Mouse (Mus musculus): ENCODE results near the gene Ctnnd1. TPM values are rescaled to one million over a fixed set of nuclear protein-coding genes. Genes with fewer than 3 reads are reported as not detected.

Gene Ctnnd1
- 246 TPM for polyA plus RNA-seq (2014; fragmentation: Illumina TruSeq; extraction: RNeasy Lipid Tissue Mini Kit (QIAGEN cat#74804); ENCODE audit: low read depth, low replicate concordance)

DNA sequence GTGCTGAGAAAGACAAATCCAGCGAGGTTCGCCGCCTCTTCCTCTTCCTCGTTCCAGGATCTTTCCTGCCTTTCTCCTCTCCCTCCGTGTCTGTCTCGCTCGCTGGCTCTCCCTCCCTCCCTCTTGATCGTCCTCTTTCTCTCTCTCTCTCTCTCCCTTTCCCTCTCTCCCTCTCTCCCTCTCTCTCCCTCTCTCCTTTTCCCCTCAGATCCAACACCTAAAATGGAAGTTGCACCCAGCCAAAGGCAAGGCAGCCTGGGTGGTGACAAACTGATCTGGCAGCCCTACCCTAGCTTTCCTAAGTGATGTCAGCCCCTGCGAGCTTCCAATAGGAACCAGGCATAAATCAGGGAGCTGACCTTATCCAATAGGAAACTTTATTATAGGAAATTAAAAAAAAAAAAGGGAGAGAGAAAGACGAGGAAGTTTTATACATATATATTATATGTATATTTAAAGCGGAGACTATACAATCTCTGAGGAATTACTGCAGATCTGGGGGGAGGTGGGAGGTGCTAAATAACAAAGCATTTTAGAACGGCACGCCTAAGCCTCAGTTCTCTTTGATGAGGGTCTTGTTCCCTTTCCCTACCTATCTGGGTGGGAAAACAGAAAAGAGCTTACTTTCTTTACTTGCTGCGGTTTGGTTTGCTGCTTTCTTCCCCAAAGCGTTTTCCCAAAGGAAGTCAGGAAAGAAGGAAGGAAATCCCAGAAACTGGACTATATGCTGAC, at the start of gene Ctnnd1:
Ctnnd1 (minus strand) TSS at position 302 of the 732 bp plus-strand sequence.

GRCm38 (mm10) chr2:84679016-84679415, 28.5 kb upstream of the Ctnnd1 start, which contains the start of gene Tmx2:
Gene Tmx2 (minus strand): TSS chr2:84679140.

DNA sequence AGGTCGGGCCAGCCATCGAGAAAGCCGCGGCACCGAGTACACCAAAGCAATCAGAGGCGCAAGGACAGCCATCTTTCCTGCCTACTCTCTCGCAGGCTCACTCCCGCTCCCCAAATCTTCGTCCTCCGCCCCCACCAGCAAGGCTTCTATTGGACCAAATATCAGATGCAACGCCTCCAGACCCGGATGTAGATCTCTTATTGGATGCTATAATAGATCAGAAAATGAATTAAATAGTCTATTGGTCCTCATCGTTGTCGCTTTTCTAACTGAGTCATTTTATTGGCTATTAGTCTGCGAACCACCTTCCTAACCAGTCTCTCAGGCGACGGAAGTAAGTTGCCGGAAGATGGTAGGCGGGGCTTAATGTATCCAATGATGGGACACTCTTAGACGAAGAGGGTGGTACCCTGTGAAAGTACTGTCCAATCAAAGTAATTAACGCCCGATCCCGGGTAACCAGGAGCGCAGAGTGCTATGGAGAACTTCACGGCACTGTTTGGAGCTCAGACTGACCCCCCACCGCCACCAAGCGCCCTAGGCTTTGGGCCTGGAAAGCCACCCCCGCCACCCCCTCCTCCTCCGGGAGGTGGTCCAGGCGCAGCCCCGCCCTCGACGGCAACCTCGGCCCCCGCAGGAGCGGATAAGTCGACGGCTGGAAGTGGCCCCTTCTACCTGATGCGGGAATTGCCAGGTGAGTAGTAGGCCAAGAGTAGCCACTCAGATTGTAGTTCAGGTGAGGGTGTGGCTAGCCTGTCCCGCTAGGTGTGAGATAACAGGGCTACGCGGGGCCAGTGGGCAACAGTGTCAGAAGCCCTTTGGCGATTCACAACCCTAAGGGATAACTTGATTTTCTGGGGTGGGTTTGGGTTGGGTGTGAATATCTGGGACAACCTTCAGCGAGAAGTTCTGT, 27.7 kb upstream of the Ctnnd1 start, which contains the start of the genes Gm28635 and Med19:
Gm28635 (minus strand) TSS at position 74 of the 913 bp plus-strand sequence.
Med19 (plus strand) TSS at position 435 of the 913 bp plus-strand sequence.

GRCm38 (mm10) chr2:84670569-84670933, 20.0 kb upstream of the Ctnnd1 start, which contains the start of gene Selenoh:
Gene Selenoh (minus strand): TSS chr2:84670770.

DNA sequence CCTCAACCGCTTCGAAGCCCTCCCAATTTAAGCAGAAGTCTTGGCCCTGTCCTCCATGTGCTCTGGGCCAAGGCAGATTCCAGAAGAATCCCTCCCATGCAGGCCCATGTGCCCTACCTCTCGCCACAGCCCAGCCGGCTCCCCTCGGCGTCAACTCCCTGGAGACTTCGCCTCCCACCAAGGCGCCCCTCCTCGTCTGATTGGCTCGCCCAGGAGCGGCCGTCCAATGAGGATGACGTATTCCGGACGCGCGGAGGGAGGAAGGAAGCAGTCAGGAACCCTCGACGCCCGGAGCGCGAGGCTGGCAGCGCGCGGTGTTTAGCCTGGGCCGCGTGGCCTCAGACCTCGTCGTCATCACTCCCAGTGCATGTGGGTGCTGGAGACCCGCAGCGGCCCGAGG, 8.2 kb upstream of the Ctnnd1 start, which contains the start of gene Btbd18:
Btbd18 (plus strand) TSS at position 274 of the 400 bp plus-strand sequence.

Other genes starting within 250 kb of the Ctnnd1 start
- gene Calcrl, start 225.4 kb downstream of the Ctnnd1 start, polyA plus RNA-seq (2014; fragmentation: Illumina TruSeq; extraction: RNeasy Lipid Tissue Mini Kit (QIAGEN cat#74804); ENCODE audit: low read depth, low replicate concordance) = 106 TPM
- gene Tfpi, start 174.0 kb downstream of the Ctnnd1 start, polyA plus RNA-seq (2014; fragmentation: Illumina TruSeq; extraction: RNeasy Lipid Tissue Mini Kit (QIAGEN cat#74804); ENCODE audit: low read depth, low replicate concordance) = 181 TPM
- gene Btbd18, start 8.3 kb upstream of the Ctnnd1 start, polyA plus RNA-seq (2014; fragmentation: Illumina TruSeq; extraction: RNeasy Lipid Tissue Mini Kit (QIAGEN cat#74804); ENCODE audit: low read depth, low replicate concordance) = not detected
- gene Selenoh, start 20.0 kb upstream of the Ctnnd1 start, polyA plus RNA-seq (2014; fragmentation: Illumina TruSeq; extraction: RNeasy Lipid Tissue Mini Kit (QIAGEN cat#74804); ENCODE audit: low read depth, low replicate concordance) = 14.6 TPM
- gene Gm28635, start 27.3 kb upstream of the Ctnnd1 start, polyA plus RNA-seq (2014; fragmentation: Illumina TruSeq; extraction: RNeasy Lipid Tissue Mini Kit (QIAGEN cat#74804); ENCODE audit: low read depth, low replicate concordance) = not detected
- gene Med19, start 27.6 kb upstream of the Ctnnd1 start, polyA plus RNA-seq (2014; fragmentation: Illumina TruSeq; extraction: RNeasy Lipid Tissue Mini Kit (QIAGEN cat#74804); ENCODE audit: low read depth, low replicate concordance) = 72.2 TPM
- gene Tmx2, start 28.4 kb upstream of the Ctnnd1 start, polyA plus RNA-seq (2014; fragmentation: Illumina TruSeq; extraction: RNeasy Lipid Tissue Mini Kit (QIAGEN cat#74804); ENCODE audit: low read depth, low replicate concordance) = 247 TPM
- 62.2 TPM for gene Zdhhc5, start 64.4 kb upstream of the Ctnnd1 start, polyA plus RNA-seq (2014; fragmentation: Illumina TruSeq; extraction: RNeasy Lipid Tissue Mini Kit (QIAGEN cat#74804); ENCODE audit: low read depth, low replicate concordance)
- gene Clp1, start 76.6 kb upstream of the Ctnnd1 start, polyA plus RNA-seq (2014; fragmentation: Illumina TruSeq; extraction: RNeasy Lipid Tissue Mini Kit (QIAGEN cat#74804); ENCODE audit: low read depth, low replicate concordance) = 20.5 TPM
- 2.9 TPM for gene Ypel4, start 83.3 kb upstream of the Ctnnd1 start, polyA plus RNA-seq (2014; fragmentation: Illumina TruSeq; extraction: RNeasy Lipid Tissue Mini Kit (QIAGEN cat#74804); ENCODE audit: low read depth, low replicate concordance)
- not detected for gene Gm19426, start 92.9 kb upstream of the Ctnnd1 start, polyA plus RNA-seq (2014; fragmentation: Illumina TruSeq; extraction: RNeasy Lipid Tissue Mini Kit (QIAGEN cat#74804); ENCODE audit: low read depth, low replicate concordance)
- gene Serping1, start 124.7 kb upstream of the Ctnnd1 start, polyA plus RNA-seq (2014; fragmentation: Illumina TruSeq; extraction: RNeasy Lipid Tissue Mini Kit (QIAGEN cat#74804); ENCODE audit: low read depth, low replicate concordance) = 25.4 TPM
- 24.4 TPM for gene Ube2l6, start 148.1 kb upstream of the Ctnnd1 start, polyA plus RNA-seq (2014; fragmentation: Illumina TruSeq; extraction: RNeasy Lipid Tissue Mini Kit (QIAGEN cat#74804); ENCODE audit: low read depth, low replicate concordance)
- not detected for gene Smtnl1, start 171.9 kb upstream of the Ctnnd1 start, polyA plus RNA-seq (2014; fragmentation: Illumina TruSeq; extraction: RNeasy Lipid Tissue Mini Kit (QIAGEN cat#74804); ENCODE audit: low read depth, low replicate concordance)
- 4.1 TPM for gene Timm10, start 176.2 kb upstream of the Ctnnd1 start, polyA plus RNA-seq (2014; fragmentation: Illumina TruSeq; extraction: RNeasy Lipid Tissue Mini Kit (QIAGEN cat#74804); ENCODE audit: low read depth, low replicate concordance)
- 3.0 TPM for gene Slc43a1, start 188.1 kb upstream of the Ctnnd1 start, polyA plus RNA-seq (2014; fragmentation: Illumina TruSeq; extraction: RNeasy Lipid Tissue Mini Kit (QIAGEN cat#74804); ENCODE audit: low read depth, low replicate concordance)
- gene Rtn4rl2, start 235.9 kb upstream of the Ctnnd1 start, polyA plus RNA-seq (2014; fragmentation: Illumina TruSeq; extraction: RNeasy Lipid Tissue Mini Kit (QIAGEN cat#74804); ENCODE audit: low read depth, low replicate concordance) = not detected

Data from adrenal gland, adult 10 weeks (tissue).